Mouse (Mus musculus) layer of hippocampus, postnatal 14 days (tissue): ENCODE measurements around the gene Cyb5b. TPM values are rescaled to one million over a fixed set of nuclear protein-coding genes. Genes with fewer than 3 reads are reported as not detected.

ENCODE experiments used
- DNase-seq, 2 experiments: peaks; one replicate each; pipeline ENCODE4 v3.0.0; 2021 to 2022; ENCODE audit warnings: low spot score in 2 of 2, mixed read lengths in 1 of 2
- total RNA-seq, 2 experiments: library from RNA; stranded (reverse); gene quantifications; 2 replicates each; pipeline ENCODE4 v1.2.3; 2021

The Cyb5b gene
- total RNA-seq, 2 experiments from 2014 or later, result 89.7 to 98.4 TPM

GRCm38 (mm10) chr8:107129171-107130025 lies 21.0 kb upstream of the Cyb5b start:
- DNase-seq, result no peak

- no peak for DNase-seq
These were observed 20.4 kb upstream of the Cyb5b start for GRCm38 (mm10) chr8:107130028-107130427.

GRCm38 (mm10) chr8:107132581-107133491 lies 17.6 kb upstream of the Cyb5b start:
- DNase-seq, result no peak

- no peak for DNase-seq
These were observed 16.6 kb upstream of the Cyb5b start for GRCm38 (mm10) chr8:107133881-107134280.

- no peak for DNase-seq
These were observed 14.3 kb upstream of the Cyb5b start for GRCm38 (mm10) chr8:107136003-107136612.

GRCm38 (mm10) chr8:107137591-107137990 lies 12.8 kb upstream of the Cyb5b start:
- no peak for DNase-seq

GRCm38 (mm10) chr8:107138338-107138737 lies 12.1 kb upstream of the Cyb5b start:
- no peak for DNase-seq

GRCm38 (mm10) chr8:107139704-107140470 lies 10.6 kb upstream of the Cyb5b start:
- no peak for DNase-seq

- DNase-seq, result no peak
These were observed 7.9 kb upstream of the Cyb5b start for GRCm38 (mm10) chr8:107142539-107142938.

- no peak for DNase-seq
These were observed 6.9 kb upstream of the Cyb5b start for GRCm38 (mm10) chr8:107143501-107143900.

GRCm38 (mm10) chr8:107146186-107146585 lies 4.3 kb upstream of the Cyb5b start:
- no peak for DNase-seq

GRCm38 (mm10) chr8:107148802-107149201 lies 1.6 kb upstream of the Cyb5b start:
- DNase-seq, result no peak

- no peak for DNase-seq
These were observed 410 bp upstream of the Cyb5b start for GRCm38 (mm10) chr8:107150057-107150403.

- peak in 1 of 2 experiments; percentile 11 for DNase-seq
These were observed 926 bp downstream of the Cyb5b start for GRCm38 (mm10) chr8:107151212-107151920.

GRCm38 (mm10) chr8:107153326-107154210 lies 3.1 kb downstream of the Cyb5b start:
- DNase-seq, result no peak

GRCm38 (mm10) chr8:107156816-107157215 lies 6.4 kb downstream of the Cyb5b start:
- DNase-seq, result no peak

- no peak for DNase-seq
These were observed 7.4 kb downstream of the Cyb5b start for GRCm38 (mm10) chr8:107157836-107158235.

- no peak for DNase-seq
These were observed 8.4 kb downstream of the Cyb5b start for GRCm38 (mm10) chr8:107158890-107159289.

GRCm38 (mm10) chr8:107164251-107164773 lies 13.9 kb downstream of the Cyb5b start:
- no peak for DNase-seq
